Mouse (Mus musculus) right cerebral cortex, adult 18-20 months (tissue): Measurements from ENCODE around the gene Lrmda.

Source experiments
- DNase-seq: peaks from one replicate; pipeline ENCODE4 v3.0.0; 2022; ENCODE audit warnings: mixed read lengths

Gene Lrmda

DNA sequence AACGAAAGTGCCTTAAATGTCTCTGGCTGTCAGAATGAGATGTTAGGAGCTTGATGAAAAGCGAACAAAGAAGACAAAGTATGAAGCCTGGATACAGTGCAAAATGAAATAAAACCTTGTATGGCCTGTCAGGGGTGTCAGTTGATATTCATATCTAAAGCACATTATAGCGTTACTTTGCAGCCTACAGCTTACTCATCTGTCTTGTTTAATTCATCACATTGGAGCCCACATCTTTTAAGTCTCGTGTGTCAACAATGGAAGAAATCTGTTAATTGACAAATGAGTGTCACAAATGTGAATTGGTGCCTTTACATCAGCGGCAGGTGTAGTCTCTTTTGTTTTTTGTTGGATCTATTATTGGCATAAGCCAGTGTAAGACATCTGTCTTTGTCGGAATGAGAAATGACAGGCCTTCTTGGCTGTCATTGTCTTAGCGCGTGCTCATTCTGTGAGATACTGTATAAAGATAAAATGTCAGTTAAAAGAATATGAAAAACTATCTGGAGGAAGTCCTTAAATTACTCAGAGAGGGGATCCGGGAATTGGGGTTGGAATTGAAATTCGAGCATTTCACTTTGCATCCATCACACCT, 26.8 kb downstream of the Lrmda start:
- DNase-seq = no peak

DNA sequence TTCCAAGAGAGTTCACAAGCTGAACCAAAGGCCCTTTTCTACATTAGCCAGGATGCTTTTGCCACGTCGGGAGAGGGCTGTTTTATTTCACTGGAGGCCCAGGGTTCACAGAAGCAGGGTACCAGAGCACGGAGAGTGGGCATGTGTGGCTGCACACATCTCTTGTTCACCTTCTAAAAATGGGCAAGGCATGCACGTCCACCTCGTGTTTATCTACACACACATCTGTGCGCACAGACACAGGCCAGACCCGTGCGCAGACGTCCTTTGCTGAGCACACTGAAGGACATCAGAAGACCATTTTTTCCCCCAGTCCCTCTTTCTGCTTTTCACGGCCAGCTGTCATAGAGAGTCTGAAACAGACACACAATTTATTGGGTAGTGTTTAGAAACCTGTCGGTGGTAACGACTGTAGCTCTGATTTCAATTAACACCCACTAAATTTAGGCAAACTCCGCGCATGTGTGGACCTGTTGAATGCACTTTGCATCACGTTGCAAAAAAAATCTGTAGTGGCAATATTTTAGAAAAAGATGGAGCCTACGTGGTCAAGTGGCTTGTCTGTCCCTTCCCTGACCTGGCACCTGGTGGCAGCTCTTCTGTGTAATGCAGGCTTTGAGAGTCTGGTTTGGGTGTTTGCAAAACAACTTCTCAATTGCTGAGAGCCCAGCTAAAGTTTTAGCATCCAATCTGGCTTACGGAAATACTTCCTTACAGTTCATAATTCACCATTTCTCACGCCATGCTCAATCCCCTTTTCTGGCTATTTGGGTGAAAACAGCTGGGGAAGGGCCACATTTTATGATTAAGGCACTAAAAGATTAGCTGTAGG, 28.8 kb downstream of the Lrmda start:
- no peak for DNase-seq

DNA sequence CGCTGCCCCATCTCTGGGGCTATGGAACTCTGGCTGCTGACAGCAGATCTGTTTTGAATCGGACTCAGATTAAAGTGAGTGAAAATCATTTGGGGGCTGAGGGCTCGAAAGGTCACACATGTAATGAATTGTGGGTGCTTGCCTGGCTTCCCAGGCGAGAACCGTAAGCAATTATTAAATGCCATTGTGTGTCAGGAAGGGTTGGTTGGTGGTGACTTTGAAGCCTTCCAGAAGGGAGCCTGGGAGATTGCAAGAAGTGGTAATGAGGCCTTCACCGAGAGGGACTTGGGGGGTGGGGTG, 29.3 kb downstream of the Lrmda start:
- DNase-seq = no peak

DNA sequence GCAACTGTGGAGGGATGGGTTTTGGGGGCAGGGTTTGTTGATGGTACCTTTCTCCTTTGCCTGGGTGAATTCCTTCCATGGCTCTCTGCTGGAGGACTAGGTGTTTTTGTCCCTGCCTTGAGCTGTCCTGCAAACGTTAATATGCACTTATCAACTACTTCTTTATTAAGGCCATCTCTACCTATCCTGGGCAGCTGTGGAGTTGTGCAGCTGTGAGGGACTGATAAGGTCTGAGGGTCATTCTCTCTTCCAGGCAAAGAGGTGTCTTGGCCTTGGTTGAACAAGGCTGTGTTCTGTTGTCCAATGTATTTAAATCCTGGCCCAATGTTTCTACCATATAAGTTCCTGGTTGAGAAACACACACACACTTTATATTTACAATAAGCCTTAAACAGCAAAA, 29.8 kb downstream of the Lrmda start:
- DNase-seq = no peak

DNA sequence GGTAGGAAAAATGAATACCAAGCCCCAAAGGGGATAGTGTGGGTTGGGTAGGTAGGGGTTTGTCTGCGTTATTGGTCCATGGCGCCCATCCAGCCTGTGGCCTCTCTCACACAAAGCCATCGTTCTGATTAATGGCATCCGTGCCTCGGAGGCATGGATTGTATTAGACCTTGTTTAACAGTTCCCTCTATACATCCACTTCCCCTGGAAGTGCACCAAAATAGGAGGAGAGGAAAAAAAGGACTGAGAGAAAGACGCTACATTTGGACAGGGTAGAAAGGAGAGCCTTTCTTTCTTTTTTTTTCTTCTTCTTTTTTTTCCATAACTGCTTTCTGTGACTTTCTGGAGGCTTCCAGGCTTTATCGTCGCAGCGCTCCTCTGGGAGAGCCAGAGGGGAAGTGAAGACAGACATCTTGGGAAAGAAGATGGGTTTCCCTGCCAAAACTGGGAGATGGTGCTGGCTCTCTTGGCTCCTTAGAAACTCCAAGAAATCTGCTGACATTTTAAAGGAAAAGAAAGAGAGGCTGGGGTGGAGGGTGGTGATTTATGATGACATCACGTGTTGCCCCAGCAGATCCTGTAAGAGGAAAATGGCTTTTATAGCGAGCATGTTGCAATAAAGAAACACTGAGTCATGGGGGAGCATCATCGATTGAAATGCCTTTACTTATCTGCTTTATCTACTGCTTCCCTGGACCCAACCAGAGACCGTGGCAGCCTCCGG, 32.6 kb downstream of the Lrmda start:
- no peak for DNase-seq

DNA sequence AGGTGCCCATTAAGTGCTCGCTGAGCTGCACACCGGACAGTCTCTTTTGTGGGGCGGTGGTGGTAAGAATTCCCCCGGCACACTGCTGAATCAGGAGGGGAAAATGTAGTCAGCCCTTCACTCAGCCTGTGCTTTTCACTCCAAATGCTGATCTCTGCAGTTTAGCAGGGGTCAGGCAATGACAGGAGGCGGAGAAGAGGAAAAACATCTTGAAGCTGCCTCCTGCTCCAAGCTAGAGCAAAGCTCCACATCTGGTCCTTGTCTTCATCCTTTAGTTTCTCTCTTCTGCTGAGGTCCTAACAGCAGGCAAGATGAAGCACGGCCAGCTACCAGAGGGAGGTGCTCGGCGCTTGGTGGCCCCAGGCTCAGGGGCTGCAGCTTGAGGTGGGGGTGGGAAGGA, 36.1 kb downstream of the Lrmda start:
- DNase-seq = no peak

DNA sequence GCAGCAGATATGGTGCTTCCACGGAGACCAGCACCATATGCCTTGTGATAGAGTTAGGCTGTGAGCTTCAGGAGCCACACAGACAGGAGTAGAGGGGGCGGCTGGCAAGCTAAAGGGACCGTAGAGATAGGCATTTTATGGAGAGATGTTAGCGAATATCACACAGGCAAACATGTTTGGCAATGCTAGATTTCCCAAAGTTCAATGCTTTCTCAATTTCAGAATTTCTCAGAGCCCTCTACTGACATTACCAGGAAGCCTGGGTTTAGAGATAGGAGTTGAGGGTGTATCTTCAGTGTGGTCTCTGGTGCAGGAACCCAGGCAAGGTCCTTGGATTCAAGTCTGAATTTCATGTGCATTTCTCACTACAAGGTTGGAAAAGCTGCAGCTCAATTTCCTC, 36.7 kb downstream of the Lrmda start:
- DNase-seq = no peak

DNA sequence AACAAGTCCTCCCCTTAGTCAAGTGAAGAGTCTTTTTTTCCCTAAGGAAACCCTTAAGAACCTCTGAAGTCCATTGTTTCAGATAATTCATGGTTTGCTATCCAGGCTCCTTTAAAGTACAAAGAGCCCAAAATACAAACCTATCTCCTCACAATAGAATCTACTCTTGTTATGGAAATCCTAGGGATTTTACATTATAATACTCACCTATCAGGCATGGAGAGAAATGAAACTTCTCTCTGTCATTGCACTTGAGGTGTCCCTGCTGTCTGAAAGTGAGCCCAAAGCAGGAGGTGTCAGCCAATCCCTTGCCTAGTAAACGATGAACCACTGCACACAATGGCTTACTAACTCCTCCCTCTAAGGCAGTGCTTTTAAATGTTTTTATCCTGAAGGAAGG, 39.2 kb downstream of the Lrmda start:
- no peak for DNase-seq

DNA sequence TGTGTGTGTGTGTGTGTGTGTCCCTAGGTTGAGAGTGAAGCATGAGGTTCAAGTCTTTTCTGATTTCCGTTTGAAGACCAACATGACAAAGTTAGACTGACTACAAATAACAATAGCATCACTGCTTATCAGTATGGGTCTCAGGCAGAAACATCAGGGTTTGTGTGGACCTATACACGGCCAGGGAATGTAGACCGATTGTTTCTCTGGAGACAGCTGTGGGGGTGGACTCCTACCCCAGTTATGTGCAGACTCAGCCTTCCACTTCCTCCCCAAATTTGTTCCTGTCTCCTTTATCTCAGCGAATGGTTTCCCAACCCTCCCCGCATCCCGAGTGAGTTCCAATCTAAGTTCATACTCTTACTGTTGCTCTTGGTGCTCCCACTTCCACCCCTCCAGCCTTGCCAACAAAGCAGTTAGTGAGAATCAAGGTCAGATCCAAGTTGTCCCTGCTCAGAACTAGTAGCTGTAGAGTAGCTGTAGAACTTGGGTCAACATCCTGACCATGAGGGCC, 39.9 kb downstream of the Lrmda start:
- no peak for DNase-seq

DNA sequence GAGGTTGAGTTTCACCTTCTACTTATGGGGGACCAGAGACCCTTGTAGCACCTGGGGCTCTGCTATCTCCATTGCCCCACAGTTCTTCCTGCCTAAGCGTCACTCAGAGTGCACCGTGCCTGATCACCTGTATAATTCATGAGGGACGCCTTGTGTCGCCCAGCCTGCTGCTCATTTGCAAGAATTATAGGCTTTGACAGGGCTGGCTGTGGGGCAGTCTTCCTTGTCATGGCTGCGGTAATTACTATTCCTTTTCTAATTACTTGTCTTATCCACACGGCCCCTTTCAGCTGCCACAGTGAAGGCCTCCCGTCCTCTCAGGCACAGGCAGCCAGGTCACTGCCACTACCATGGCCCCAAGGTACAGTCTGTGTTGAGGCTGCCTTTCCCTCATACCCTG, 41.3 kb downstream of the Lrmda start:
- DNase-seq = no peak

DNA sequence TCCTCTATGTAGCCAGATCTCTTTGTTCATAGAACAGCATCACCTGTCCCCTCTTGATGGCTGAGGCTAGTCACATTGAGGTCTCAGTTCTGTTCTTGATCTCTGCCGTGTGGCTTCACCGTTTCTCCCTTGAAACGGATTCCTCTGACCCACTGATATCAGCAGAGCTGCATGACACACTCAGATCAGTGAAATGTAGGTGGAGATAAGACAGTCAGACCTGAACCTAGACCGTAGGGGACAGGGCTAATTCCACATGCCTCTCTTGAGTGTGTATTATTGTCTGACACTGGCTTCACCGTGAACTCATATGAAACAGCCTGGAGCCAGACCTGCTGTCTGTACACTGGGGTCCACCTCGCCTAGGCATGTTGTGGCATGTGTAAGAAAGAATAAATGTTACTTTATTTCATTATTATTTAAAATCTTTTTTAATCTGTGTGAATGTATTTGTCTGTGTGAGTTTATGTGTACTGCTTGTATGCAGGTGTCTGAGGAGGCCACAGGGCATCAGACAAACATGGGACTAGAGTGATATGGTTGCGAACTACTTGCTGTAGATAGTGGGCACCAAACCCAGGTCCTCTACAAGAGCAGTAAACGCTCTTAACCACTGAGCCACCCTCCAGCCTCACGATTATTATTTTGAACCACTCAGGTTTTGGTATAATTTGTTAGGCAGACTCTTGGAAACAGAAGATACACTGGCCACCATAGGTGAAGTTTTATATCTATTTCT, 42.8 kb downstream of the Lrmda start:
- no peak for DNase-seq

DNA sequence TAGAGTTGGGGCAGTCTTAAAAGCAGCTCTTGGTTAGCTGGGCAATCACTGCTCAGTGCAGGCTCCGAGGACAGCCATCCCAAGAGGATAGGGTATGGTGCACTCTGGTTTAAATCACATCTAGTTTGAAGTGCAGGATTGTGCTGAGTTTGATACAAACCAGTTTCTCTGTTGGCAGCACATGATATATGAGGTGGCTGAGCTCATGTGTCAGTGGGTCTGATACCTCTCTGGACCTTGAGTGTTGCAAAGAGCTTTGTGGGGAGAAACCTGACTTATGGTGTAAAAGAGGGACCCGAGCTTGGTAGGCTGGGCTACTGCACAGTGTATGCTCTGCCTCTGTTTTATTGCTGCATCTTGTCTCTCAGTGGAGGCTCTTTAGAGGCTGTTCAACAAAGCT, 49.7 kb downstream of the Lrmda start:
- DNase-seq = no peak

DNA sequence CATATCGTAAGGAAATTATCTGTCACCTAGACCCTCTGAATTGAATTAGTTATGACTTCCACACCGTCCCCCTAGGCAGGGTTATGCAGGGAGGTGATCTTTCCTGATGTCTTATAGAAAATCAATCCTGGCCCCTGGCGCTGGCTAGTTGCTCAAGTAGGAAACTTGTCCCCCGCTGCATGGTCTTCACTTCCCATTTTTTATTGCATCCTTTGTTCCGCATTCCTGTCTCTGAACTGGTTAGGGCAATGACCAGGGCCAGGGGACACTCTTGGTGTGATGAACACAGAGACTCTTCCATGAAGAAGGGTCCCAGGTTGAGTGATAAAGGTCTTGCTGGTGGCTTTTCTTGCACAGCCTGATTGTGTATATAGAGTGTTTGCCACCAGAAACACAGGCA, 53.9 kb downstream of the Lrmda start:
- DNase-seq = no peak

DNA sequence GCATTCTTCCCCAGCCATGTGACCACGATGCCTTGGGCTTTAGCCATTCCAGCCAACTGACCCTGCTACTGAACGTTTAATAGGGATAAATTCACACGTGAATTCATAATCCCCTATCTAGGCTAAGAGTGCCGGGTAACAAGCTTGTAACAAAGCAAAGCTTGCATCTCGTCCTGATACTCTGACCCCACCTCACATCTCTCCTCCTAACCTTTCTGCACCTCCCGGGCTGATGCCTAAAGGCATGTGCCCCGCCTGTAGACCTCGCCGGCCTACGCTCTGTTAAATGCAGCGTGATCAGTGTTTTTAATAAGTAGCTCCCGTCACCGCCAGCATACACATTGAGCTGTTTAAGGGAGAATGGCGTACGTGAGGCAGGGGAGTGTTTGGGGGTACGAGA, 54.7 kb downstream of the Lrmda start:
- DNase-seq = no peak

DNA sequence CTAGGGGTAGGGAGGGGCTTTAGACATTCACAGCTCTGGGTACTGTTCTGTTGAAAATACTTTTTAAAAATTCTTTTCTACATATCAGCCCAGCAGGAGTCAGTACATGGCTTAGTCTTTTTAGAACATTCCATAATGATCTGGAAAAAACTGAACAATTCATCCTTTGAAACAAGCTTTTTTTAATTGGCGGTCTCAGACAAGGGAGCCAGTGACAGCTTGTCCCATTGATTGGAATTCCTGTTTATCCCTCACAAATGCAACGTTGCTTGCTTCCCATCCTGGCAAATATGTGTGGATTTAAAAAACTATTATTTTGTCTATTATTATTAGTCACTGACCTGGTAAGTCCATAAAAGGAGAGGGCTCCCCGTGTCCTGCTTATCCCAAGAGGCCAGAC, 64.4 kb downstream of the Lrmda start:
- DNase-seq = no peak

DNA sequence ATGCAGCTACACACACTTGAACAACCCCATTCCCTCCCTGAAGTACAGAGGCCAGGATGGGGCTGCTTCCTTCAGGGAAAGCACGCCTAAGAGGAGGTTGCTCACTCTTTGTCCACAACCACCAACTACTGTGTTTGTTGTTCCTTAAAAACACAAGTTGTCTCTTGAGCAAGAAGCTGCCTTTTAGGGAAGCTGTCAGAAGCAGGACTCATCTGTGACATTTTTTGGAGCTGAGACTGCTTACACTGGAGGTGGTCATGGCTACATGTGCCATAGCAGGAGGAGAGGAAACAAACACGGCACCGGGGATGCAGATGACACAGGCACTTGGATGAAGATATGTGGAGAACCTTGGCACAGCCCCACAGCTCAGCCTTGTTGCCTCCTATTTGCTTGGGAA, 65.9 kb downstream of the Lrmda start:
- DNase-seq = no peak

DNA sequence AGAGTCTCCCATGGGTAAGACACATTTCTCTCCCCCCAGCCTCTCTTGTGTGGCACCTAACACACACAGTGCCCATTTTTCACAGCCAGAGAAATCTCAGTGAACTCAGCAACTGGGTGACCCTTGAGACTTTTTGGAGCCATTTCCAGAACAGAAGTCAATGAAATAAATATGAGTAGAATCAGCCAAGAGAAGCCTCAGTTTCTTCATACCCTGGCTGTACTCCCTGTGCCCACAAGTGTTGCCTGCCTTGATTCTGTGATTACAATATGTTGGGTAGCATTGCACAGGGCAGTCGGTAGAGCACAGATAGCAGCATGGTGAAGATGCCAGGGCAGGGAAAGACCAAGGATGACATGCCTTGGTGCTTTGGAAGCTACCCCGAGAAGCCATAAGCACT, 69.1 kb downstream of the Lrmda start:
- DNase-seq = no peak

DNA sequence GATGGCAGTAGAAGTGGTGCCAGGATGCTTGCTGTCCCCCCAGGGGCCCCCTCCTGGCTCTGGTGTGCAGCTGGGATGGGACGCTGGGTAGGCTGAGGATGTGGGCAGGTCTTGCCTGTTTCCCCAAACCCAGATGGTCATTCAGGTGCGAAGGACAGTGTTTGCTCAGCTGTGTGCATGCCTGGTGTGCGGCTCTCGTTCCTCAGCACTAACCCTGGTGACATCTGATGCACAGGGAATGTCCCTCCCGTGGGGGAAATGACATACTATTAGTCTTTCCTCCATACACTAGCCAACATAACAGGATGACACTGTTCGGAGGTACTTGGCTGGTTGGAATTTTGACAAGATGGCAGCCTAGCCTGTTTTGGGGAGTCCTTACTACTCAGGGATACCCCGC, 69.8 kb downstream of the Lrmda start:
- DNase-seq = no peak

DNA sequence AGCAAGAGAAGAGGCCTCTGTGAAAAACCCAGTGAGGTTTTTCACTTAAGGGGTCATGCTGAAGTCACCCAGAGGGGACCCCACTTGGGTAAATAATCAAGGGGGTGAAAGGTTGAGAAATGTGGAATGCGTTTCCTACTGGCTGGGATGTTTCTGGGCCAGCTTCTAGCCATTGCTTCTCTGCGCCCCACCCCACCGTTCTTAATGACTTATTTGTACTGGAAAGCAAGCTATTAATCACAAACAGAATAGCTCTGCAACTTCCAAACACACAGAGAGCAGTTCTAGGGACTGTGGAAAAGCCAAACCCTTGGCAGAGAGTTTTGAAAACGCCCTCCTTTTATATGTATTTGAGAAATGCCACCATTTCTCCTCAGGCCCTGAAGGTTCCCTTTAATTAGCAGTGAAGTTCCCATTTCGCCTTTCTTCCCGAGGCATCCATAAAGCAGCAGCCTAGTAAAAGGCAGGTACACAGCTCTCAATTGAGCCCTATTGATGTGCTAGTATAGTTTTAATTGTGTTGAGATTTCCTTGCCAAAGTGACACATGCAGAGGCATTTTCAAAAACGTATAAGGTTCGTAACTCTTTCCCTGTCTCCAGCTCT, 70.5 kb downstream of the Lrmda start:
- DNase-seq = no peak

DNA sequence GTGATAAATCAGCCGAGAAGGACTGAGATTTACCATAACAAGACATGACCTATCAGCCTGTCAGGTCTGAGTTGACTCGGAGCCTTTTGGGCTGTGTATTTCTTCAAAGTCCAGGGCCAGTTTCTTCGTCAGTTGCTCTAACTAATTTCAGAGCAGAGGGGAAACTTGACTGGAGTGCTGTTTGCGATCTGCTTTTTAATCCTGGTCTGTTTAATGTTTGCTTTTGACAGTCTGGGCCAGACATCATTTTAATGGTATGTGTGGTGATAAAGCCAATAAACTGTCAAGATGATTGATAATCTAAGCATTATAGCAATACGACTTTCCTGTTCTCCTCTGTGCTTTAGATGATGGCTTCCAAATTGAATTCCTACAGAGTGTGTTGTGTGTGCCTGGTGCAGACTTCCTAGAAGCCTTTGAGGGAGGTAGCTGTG, 71.3 kb downstream of the Lrmda start:
- no peak for DNase-seq

DNA sequence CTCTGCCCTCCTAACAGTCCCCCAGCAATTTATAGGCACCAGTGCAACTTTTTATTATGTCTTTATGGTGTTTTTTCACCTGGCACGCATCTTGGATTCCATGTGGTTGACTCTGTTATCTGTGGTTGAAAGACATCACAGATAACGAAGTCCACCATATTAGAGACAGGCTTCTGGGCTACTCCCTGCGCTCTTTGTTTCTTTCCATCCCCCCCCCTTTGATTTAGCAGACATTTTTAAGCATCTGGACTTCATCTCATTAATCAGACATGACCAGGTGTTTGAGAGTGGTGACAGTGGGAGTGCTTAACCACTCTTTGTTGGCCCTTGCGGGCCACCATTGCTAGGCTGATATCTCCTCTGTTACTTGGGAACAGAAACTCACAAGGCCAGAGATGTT, 71.8 kb downstream of the Lrmda start:
- DNase-seq = no peak

DNA sequence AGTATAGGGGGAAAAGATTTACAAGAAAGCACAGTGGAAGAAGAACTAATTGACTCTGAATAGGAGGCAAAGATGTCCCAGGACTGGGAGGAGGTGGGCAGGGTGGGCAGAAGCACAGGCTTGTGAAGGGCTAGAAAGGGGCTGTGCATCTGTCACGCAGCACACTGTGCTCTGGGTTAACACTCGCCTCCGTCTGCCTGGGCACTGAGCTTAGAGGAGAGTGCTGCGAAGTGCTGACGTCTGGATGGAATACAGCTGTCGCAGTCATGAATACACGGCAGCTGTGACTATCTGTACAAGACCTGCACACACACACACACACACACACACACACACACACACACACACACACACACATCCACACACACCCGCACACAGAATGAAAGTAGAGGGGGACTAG, 73.6 kb downstream of the Lrmda start:
- no peak for DNase-seq
